Mouse (Mus musculus) small intestine, adult 2 months (tissue): ENCODE results near the gene Tom1l1.

Experiments used
- CTCF ChIP-seq: fragments of 200-500 bp; IDR thresholded peaks from 2 replicates; pipeline ENCODE4 v1.5.1; 2012; ENCODE audit warnings: low read depth, mild to moderate bottlenecking, control low read depth, inconsistent platforms, low read length, moderate library complexity, mixed read lengths; ENCODE audit not compliant: insufficient replicate concordance, insufficient read length; ENCODE audit errors: extremely low read depth
- POLR2A ChIP-seq: fragments of 200-500 bp; IDR thresholded peaks from 2 replicates; pipeline ENCODE4 v1.6.1; 2012; ENCODE audit warnings: low read depth, mild to moderate bottlenecking, control low read depth, inconsistent platforms, low read length, moderate library complexity

DNA sequence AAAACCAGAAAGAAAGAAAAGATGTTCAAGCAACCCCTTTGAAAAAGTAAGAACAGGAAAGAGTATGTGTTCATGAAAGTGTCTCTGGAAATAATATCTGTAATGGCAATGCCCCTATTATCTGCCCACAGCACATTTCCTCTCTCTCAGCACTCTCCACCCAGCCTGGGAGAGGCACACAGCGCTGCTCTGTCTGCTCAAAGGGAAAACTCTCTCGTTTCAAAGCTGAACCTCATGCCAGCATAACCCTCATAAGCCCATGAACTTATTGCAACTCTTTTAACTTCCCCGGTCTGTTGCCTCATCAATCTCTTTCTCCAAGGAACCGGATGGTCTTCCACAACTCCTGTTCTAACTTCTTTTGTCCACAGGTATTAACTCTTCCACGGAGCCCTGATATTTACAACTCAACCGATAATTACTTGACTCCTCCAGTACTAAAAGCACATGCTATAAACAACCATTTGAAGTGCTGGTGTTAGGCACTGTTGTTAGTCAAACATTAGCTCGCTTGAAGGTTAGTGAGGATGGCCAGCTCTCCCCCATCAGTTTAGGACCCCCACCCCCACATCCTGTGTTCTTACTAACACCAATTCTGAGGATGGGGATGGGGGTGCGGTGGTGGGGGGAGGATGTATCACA lies 23.7 kb downstream of the Tom1l1 start:
- TF ChIP-seq CTCF: no peak
- no peak for TF ChIP-seq POLR2A
